Mouse (Mus musculus) kidney, postnatal 25 days (tissue): ENCODE results near the gene Git1.

Experiments
- DNase-seq, 2 experiments: peaks; one replicate each; pipeline ENCODE4 v3.0.0; 2021; ENCODE audit warnings: mixed read lengths in 2 of 2

The Git1 gene

GRCm38 (mm10) chr11:77493512-77494343 lies at the start of gene Git1:
Gene Git1 (plus strand): TSS chr11:77493562.
- peak; percentile 54 to 76 for DNase-seq

- DNase-seq: peak; percentile 54 to 64
These were observed 48.4 kb upstream of the Git1 start for GRCm38 (mm10) chr11:77444939-77445338.

- DNase-seq: peak; percentile 68 to 70
These were observed 46.7 kb upstream of the Git1 start for GRCm38 (mm10) chr11:77446628-77447041.

- no peak for DNase-seq
These were observed 44.1 kb upstream of the Git1 start for GRCm38 (mm10) chr11:77449224-77449623.

- DNase-seq: no peak
These were observed 41.7 kb upstream of the Git1 start for GRCm38 (mm10) chr11:77451670-77452069.

GRCm38 (mm10) chr11:77453388-77453787 lies 40.0 kb upstream of the Git1 start:
- DNase-seq: no peak

GRCm38 (mm10) chr11:77455770-77456510 lies 37.4 kb upstream of the Git1 start:
- no peak for DNase-seq

- DNase-seq: peak in 1 of 2 experiments; percentile 30
These were observed 36.5 kb upstream of the Git1 start for GRCm38 (mm10) chr11:77456866-77457265.

- no peak for DNase-seq
These were observed 31.5 kb upstream of the Git1 start for GRCm38 (mm10) chr11:77461856-77462255.

- DNase-seq: peak; percentile 89 to 92
These were observed 30.9 kb upstream of the Git1 start, which contains the start of gene Coro6 for GRCm38 (mm10) chr11:77462283-77463100. Gene Coro6 (plus strand): TSS chr11:77462411.

GRCm38 (mm10) chr11:77463101-77463445 lies 30.3 kb upstream of the Git1 start:
- DNase-seq: no peak

- no peak for DNase-seq
These were observed 29.6 kb upstream of the Git1 start for GRCm38 (mm10) chr11:77463786-77464185.

GRCm38 (mm10) chr11:77464684-77465083 lies 28.7 kb upstream of the Git1 start:
- DNase-seq: no peak

GRCm38 (mm10) chr11:77465111-77465510 lies 28.3 kb upstream of the Git1 start:
- DNase-seq: no peak

- DNase-seq: no peak
These were observed 26.8 kb upstream of the Git1 start for GRCm38 (mm10) chr11:77466544-77466943.

GRCm38 (mm10) chr11:77467157-77467556 lies 26.2 kb upstream of the Git1 start:
- peak; percentile 84 to 90 for DNase-seq

GRCm38 (mm10) chr11:77467784-77468183 lies 25.6 kb upstream of the Git1 start:
- peak; percentile 82 to 87 for DNase-seq

- DNase-seq: no peak
These were observed 25.0 kb upstream of the Git1 start for GRCm38 (mm10) chr11:77468397-77468796.

- DNase-seq: no peak
These were observed 22.0 kb upstream of the Git1 start for GRCm38 (mm10) chr11:77471407-77471806.

- DNase-seq: no peak
These were observed 20.6 kb upstream of the Git1 start for GRCm38 (mm10) chr11:77472775-77473174.

- DNase-seq: no peak
These were observed 17.1 kb upstream of the Git1 start for GRCm38 (mm10) chr11:77476216-77476615.

- no peak for DNase-seq
These were observed 16.5 kb upstream of the Git1 start for GRCm38 (mm10) chr11:77476895-77477294.

- no peak for DNase-seq
These were observed 10.3 kb upstream of the Git1 start for GRCm38 (mm10) chr11:77483043-77483442.
